Mouse (Mus musculus) cerebellum, adult 11 months (tissue): ENCODE data around the gene Carmil3.

Source experiments
- DNase-seq: peaks from one replicate; pipeline ENCODE4 v3.0.0; 2022

Carmil3 gene

GRCm38 (mm10) chr14:55495509-55496240 is 5.2 kb downstream of the Carmil3 start:
- DNase-seq = peak; percentile 53

DNA sequence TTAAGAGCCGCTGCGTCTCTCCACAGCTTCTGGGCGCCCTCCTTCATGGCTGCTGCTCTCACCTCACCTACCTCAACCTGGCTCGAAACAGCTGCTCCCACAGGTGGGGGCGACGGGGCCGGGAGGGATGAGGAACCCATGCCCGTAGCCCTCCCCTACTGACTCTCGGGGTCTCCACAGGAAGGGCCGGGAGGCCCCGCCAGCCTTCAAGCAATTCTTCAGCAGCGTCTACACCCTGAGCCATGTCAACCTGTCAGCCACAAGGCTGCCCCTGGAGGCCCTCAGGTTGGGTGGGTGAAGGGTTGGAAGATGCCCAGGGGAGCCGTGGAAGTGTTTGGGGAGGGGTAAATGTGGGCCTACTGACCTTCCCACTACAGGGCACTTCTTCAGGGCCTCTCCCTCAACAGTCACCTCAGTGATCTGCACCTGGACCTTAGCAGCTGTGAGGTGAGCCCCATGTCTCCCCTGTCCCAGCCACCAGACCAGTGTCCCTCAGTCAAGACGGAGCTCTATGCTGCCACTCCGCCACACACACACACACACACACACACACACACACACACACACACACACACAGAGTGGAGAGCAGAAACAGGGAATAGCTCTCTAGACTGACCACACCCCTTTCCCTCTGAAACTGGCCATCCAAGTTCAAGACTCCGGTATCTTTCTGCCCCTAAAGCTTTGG is 6.5 kb downstream of the Carmil3 start:
- no peak for DNase-seq

DNA sequence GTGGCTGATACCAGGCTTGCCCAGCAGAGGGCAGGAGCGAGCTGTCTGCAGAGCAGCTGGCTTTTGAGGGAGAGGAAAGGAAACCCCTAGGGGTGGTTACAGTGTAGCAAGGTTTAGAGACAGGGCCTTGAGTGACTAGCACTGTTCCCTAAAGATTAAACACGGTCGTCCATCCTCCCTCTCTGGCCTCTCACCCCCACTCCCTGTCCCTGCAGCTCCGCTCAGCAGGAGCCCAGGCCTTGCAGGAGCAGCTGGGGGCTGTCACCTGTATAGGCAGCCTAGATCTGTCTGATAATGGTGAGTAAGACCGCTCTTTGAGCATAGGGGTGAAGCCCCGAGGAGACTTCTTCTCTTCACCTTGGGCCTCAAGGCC is 7.0 kb downstream of the Carmil3 start:
- DNase-seq = peak; percentile 81

GRCm38 (mm10) chr14:55505612-55506011 is 15.2 kb downstream of the Carmil3 start:
- no peak for DNase-seq

DNA sequence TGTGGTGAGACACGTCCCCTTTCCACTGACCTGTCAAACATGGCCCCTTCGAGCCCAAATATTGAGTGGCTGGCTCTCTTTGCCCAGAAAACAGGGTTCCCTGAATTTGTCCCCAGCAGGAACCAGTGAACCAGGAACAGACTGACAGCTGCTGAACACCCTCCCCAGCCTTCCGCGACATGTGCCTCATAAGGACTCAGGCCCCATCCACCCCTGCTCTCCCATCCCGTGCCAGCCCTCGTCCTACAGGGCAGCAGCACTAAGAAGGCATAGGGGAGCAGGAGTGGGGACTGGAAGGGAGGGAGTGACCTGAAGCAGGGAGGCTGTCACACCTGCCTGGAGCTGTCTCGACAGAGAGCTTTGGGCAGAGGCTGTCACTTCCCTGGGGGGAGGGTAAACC is 17.4 kb downstream of the Carmil3 start:
- DNase-seq = no peak

GRCm38 (mm10) chr14:55509540-55509939 is 19.1 kb downstream of the Carmil3 start:
- no peak for DNase-seq

DNA sequence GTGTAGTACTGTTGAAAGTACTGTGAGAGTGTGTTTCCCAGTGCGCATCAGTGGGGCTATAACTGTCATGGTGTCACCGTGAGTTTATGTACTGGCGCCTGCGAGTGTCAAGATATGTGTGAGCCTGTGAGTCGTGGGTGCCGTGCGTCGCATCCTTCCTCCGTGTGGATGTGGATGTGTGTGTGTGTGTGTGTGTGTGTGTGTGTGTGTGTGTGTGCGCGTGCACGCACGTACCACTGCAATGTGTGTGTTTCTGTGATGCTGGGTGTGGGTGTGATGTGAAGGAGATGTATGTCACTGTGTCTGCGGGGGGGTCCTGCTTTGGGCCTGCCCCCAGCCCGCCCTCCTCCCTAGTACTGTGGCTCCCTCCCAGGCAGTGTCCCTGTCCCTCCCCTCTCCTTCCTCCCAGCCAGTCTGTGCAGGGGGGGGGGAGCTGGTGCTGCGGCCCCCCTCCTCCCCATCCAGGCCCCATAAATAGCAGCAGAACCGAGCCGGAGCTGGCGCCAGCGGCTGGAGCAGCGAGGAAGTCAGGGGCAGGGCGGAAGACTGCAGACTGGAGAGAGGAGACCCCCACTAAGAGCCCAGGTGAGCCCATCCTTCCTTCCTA is 19.8 kb downstream of the Carmil3 start, which contains the start of gene Cpne6:
Gene Cpne6 (plus strand): TSS at position 321 of the 607 bp plus-strand sequence.
- no peak for DNase-seq

DNA sequence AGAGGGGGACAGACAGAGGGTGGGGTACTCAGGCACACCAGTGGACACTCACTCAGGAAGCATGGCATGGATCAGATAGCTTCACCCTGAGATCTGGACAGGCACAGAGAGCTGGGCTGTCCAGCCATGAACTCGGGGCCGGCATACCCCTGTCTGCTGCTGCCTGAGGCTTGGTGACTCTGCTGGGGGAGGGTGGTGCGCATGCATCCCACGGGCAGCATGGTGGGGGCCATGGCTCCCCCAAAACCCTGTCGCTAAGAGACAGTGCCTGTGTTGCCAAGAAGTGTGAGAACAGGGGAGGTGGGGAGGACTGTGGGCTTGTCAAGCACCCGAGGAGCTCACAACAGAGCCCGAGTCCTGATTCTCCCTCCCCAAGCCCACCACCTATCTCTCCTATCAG is 20.6 kb downstream of the Carmil3 start:
- DNase-seq = no peak

GRCm38 (mm10) chr14:55513927-55514326 is 23.5 kb downstream of the Carmil3 start:
- no peak for DNase-seq

DNA sequence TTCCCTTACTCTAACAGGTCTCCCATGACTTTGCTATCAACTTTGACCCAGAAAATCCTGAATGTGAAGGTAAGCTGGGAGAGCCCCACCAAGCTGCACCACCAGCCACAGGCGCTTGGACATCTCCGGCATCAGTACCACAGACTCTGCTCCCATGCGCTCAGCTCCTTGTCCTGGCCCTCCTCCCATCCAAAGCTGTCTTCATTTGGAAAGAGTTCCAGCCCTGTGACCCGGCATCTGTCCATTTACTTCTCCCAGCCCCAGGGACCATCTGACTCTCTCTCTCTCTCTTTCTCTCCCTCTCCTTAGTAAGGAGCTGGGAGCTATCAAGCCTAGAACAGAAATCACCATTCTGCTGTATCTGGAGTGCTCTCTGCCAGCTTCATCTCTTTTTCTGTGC is 25.4 kb downstream of the Carmil3 start:
- DNase-seq = no peak

DNA sequence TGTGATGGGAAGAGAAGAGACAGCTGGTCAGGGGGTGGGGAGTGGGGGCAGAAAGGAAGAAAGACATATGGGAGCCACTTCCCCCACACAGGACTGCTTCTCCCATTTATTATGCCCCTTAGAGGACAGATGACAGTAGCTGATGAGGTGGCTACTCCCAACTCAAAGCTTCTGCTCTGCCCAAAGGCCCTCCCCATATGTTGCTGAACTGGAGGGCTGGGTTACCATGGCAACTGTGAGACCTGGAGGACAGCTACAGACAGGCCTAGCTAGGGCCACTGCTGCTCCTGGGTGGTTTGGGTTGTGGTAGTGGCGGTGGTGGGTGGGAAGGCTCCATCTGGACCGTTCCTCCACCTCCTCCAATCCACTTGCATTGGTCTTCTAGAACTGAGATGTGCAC is 28.4 kb downstream of the Carmil3 start:
- no peak for DNase-seq

GRCm38 (mm10) chr14:55519604-55520003 is 29.2 kb downstream of the Carmil3 start:
- DNase-seq = no peak

- DNase-seq = peak; percentile 48
Measured at GRCm38 (mm10) chr14:55520451-55521361, 30.3 kb downstream of the Carmil3 start.

DNA sequence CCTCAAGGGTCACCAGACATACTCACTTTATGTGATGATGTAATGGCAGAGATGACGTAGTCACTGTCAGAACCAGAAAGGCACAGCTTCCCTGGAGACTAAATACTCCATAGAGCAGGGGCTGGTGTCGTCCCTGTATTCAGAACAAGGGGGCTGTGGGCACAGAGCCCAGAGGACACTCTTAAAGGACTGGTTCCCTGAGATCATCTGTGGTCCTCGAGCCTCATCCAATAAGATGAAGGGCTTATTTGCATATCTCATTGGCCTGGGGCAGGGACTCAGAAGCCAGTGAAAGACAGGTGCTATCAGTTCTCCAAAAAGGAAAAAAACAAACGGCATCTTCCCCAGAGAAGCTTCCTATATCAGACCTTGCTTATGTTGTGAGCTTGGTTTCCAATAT is 33.6 kb downstream of the Carmil3 start:
- DNase-seq = no peak

- DNase-seq = no peak
Measured at GRCm38 (mm10) chr14:55524785-55525184, 34.3 kb downstream of the Carmil3 start, which contains the start of gene Nrl. Gene Nrl (minus strand): TSS chr14:55524981.

- no peak for DNase-seq
Measured at GRCm38 (mm10) chr14:55526674-55527073, 36.2 kb downstream of the Carmil3 start.

DNA sequence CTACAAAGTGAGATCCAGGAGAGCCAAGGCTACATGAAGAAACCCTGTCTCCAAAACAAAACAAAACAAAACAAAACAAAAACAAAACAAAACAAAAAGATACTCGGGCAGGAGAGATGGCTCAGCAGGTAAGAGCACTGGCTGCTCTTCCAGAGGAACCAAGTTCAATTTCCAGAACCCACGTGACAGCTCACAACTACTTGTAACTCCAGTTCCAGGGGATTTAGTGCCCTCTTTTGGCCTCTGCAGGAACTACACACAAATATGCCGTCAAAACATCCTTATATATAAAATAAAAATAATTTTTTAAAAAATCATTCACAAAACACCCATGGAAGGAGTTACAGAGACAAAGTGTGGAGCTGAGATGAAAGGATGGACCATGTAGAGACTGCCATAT is 37.5 kb downstream of the Carmil3 start:
- no peak for DNase-seq

GRCm38 (mm10) chr14:55536116-55536745 is 45.8 kb downstream of the Carmil3 start:
- no peak for DNase-seq

DNA sequence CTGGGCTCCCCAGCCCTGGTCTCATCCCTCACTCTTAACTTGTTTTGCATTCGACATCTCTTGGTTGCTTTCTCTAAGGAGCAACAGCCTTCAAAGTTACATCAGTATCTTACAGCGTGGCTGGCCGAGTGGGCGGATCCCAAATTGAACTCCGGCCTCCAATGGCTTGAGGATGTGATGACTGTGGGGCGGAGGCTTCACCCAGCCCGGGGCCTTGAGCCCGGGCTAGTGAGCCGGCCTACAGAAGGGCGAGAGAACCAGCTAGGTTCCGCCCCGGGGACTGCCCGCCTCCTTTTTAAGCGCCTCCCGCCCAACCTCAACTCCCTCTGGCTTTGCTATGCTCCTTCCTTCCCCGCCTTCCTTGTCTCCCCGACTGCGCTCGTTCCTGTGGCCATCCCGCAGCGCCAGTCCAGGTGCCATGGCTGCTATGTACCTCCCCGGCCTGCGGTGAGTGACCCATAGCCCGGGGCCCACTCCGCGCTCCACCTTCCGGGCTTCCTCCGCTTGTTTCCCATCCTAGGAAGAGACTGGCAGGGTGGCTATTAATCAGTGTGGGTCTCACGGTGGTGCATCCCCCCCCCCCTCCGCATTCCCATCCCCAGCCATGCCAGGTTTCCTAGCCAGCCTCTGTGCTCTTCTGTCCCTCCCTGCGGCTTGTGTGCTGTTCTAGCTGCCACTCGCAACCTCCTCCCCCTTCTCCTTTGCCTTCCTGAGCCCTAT is 49.8 kb downstream of the Carmil3 start, which contains the start of gene Pck2:
Gene Pck2 (plus strand): TSS at position 200 of the 720 bp plus-strand sequence.
- peak; percentile 81 for DNase-seq

GRCm38 (mm10) chr14:55540787-55541321 is 50.4 kb downstream of the Carmil3 start:
- peak; percentile 79 for DNase-seq

- no peak for DNase-seq
Measured at GRCm38 (mm10) chr14:55542268-55542667, 51.8 kb downstream of the Carmil3 start.
